Mouse (Mus musculus) limb, embryonic 11.5 days (tissue): ENCODE data around the gene Gpr4. TPM values are rescaled to one million over a fixed set of nuclear protein-coding genes. Genes with fewer than 3 reads are reported as not detected.

Source experiments
- ATAC-seq: fragments of 200-750 bp; cut with Nextera tagmentation; 2 replicates; pipeline ENCODE4 v1.8.0; 2017; ENCODE audit warnings: low read depth; ENCODE audit not compliant: insufficient number of reproducible peaks, low FRiP score, low TSS enrichment
- DNase-seq: peaks from one replicate; pipeline ENCODE4 v3.0.0-alpha.2; 2015; ENCODE audit warnings: low spot score
- H3K27ac ChIP-seq: fragments of 300-500 bp; sonication (generic); replicated peaks from 2 replicates; pipeline ENCODE4 v1.5.1; 2014; ENCODE audit warnings: low read depth, mild to moderate bottlenecking, low read length
- H3K27me3 ChIP-seq: fragments of 300-500 bp; sonication (generic); 2 replicates; pipeline ENCODE4 v1.6.1; 2014; ENCODE audit warnings: mild to moderate bottlenecking, low read length, mixed read lengths; ENCODE audit not compliant: control insufficient read depth, insufficient read depth
- H3K36me3 ChIP-seq: fragments of 300-500 bp; sonication (generic); 2 replicates; pipeline ENCODE4 v1.6.1; 2014; ENCODE audit warnings: mild to moderate bottlenecking, low read length, moderate library complexity, mixed read lengths; ENCODE audit not compliant: control insufficient read depth, insufficient read depth
- H3K4me1 ChIP-seq: fragments of 300-500 bp; sonication (generic); 2 replicates; pipeline ENCODE4 v1.6.1; 2014; ENCODE audit warnings: low read length, mixed read lengths; ENCODE audit not compliant: control insufficient read depth, insufficient read depth
- H3K4me2 ChIP-seq: fragments of 300-500 bp; sonication (generic); 2 replicates; pipeline ENCODE4 v1.6.1; 2014; ENCODE audit warnings: low read depth, mild to moderate bottlenecking, moderate library complexity; ENCODE audit not compliant: severe bottlenecking
- H3K4me3 ChIP-seq: fragments of 300-500 bp; sonication (generic); 2 replicates; pipeline ENCODE4 v1.5.1; 2014; ENCODE audit warnings: low read depth, low read length
- H3K9ac ChIP-seq: fragments of 300-500 bp; sonication (generic); 2 replicates; pipeline ENCODE4 v1.6.1; 2014; ENCODE audit warnings: mild to moderate bottlenecking, low read length
- H3K9me3 ChIP-seq: fragments of 300-500 bp; sonication (generic); 2 replicates; pipeline ENCODE4 v1.6.1; 2016; ENCODE audit warnings: low read length; ENCODE audit not compliant: control insufficient read depth
- WGBS: fragments of 180-500 bp; shearing (Covaris S2); extraction: QIAGEN DNeasy Blood & Tissue Kit; methylation state at CpG from one replicate; pipeline ENCODE4 v1.1.7; 2014; 5-methylcytosine and 5-hydroxymethylcytosine counted together
- polyA plus RNA-seq: library from polyadenylated mRNA; unstranded; fragments of >200 nt; fragmentation: Nextera tagmentation; extraction: Ambion mirVana; gene quantifications from 2 replicates; pipeline ENCODE4 v1.2.1, GENCODE M21; 2014

Gene Gpr4
- polyA plus RNA-seq = 8.7 and 10.5 TPM in 2 replicates

- Histone ChIP-seq H3K4me1 (peaks cover 31% of the 10 kb centered on the region), H3K4me3 (peak within 1 kb of the TSS; percentile 51), H3K4me2 (peak within 1 kb of the TSS; percentile 66), H3K9me3 (no peaks in the 10 kb centered on the region), H3K36me3 (no peaks in the 10 kb centered on the region; the same call in 1 of the 2 replicates), H3K9ac (peak within 1 kb of the TSS; percentile 58; the same call in 1 of the 2 replicates), H3K27me3 (no peaks in the 10 kb centered on the region), H3K27ac (0 out of 2 replicates have a peak within 1 kb of the TSS, but pooled peaks have one; percentile 8)
- ATAC-seq (peak; percentile 75), DNase-seq (peak; percentile 77)
- WGBS = 3% methylated on average over 20 of the region's 30 CpGs
Observed at GRCm38 (mm10) chr7:19211996-19212755, at the start of gene Gpr4. Gene Gpr4, plus strand, starts transcription at chr7:19212538.

GRCm38 (mm10) chr7:19162928-19163327 is 49.4 kb upstream of the Gpr4 start:
- no peaks in the 10 kb centered on the region; the same call in 1 of the 2 replicates for H3K9me3 ChIP-seq
- 78% methylated on average over 7 of the region's 7 CpGs for whole genome bisulfite sequencing
- H3K27ac ChIP-seq = no peak overlapping the region
- no peak overlapping the region for H3K9ac ChIP-seq
- peaks cover 34% of the 10 kb centered on the region for H3K27me3 ChIP-seq
- ATAC-seq = no peak
- peaks cover 5% of the 10 kb centered on the region for H3K4me1 ChIP-seq
- no peak overlapping the region for H3K4me2 ChIP-seq
- no peaks in the 10 kb centered on the region for H3K36me3 ChIP-seq
- DNase-seq = no peak
- H3K4me3 ChIP-seq = no peak overlapping the region

GRCm38 (mm10) chr7:19163752-19164151 is 48.6 kb upstream of the Gpr4 start:
- Histone ChIP-seq H3K27me3 (peaks cover 31% of the 10 kb centered on the region), H3K9ac (no peak overlapping the region), H3K4me1 (peaks cover 5% of the 10 kb centered on the region), H3K36me3 (no peaks in the 10 kb centered on the region), H3K4me3 (no peak overlapping the region), H3K9me3 (no peaks in the 10 kb centered on the region; the same call in 1 of the 2 replicates), H3K27ac (no peak overlapping the region), H3K4me2 (peak overlapping the region; percentile 1; the same call in 1 of the 2 replicates)
- ATAC-seq (0 out of 2 replicates have a peak, but pooled peaks have one; percentile 6), DNase-seq (no peak)
- WGBS = 23% methylated on average over 12 of the region's 12 CpGs

GRCm38 (mm10) chr7:19164189-19164588 is 48.1 kb upstream of the Gpr4 start:
- no peaks in the 10 kb centered on the region; the same call in 1 of the 2 replicates for H3K9me3 ChIP-seq
- DNase-seq (peak; percentile 70), ATAC-seq (peak; percentile 69)
- H3K4me3 ChIP-seq = no peak overlapping the region
- H3K36me3 ChIP-seq = no peaks in the 10 kb centered on the region
- H3K4me1 ChIP-seq = peaks cover 5% of the 10 kb centered on the region
- no peak overlapping the region for H3K9ac ChIP-seq
- H3K27me3 ChIP-seq = peaks cover 28% of the 10 kb centered on the region
- WGBS = under 1% methylated on average over 6 of the region's 6 CpGs
- peak overlapping the region; percentile 1; the same call in 1 of the 2 replicates for H3K4me2 ChIP-seq
- H3K27ac ChIP-seq = no peak overlapping the region

- H3K27ac ChIP-seq = no peak overlapping the region
- H3K36me3 ChIP-seq = no peaks in the 10 kb centered on the region
- no peaks in the 10 kb centered on the region; the same call in 1 of the 2 replicates for H3K9me3 ChIP-seq
- H3K4me1 ChIP-seq = peaks cover 5% of the 10 kb centered on the region
- DNase-seq (peak; percentile 46), ATAC-seq (no peak)
- H3K4me2 ChIP-seq = peak overlapping the region; percentile 1; the same call in 1 of the 2 replicates
- H3K9ac ChIP-seq = no peak overlapping the region
- H3K27me3 ChIP-seq = peaks cover 20% of the 10 kb centered on the region
- 1% methylated on average over 13 of the region's 13 CpGs for WGBS
- H3K4me3 ChIP-seq = no peak overlapping the region
Observed at GRCm38 (mm10) chr7:19164978-19165377, 47.4 kb upstream of the Gpr4 start.

GRCm38 (mm10) chr7:19165656-19166423 is 46.5 kb upstream of the Gpr4 start, which contains the start of gene Gipr:
Gene Gipr, minus strand, starts transcription at chr7:19166127.
- Histone ChIP-seq H3K27ac (no peak within 1 kb of the TSS), H3K9ac (no peak within 1 kb of the TSS), H3K9me3 (no peaks in the 10 kb centered on the region; the same call in 1 of the 2 replicates), H3K4me1 (peaks cover 5% of the 10 kb centered on the region), H3K4me2 (0 out of 2 replicates have a peak within 1 kb of the TSS, but pooled peaks have one; percentile 1), H3K27me3 (peaks cover 15% of the 10 kb centered on the region; the same call in 1 of the 2 replicates), H3K4me3 (no peak within 1 kb of the TSS), H3K36me3 (no peaks in the 10 kb centered on the region)
- 10% methylated on average over 14 of the region's 14 CpGs for WGBS
- ATAC-seq (no peak), DNase-seq (no peak)

- Histone ChIP-seq H3K27ac (no peak overlapping the region), H3K4me2 (no peak overlapping the region), H3K4me3 (no peak overlapping the region), H3K4me1 (peaks cover 5% of the 10 kb centered on the region), H3K9me3 (no peaks in the 10 kb centered on the region; the same call in 1 of the 2 replicates), H3K36me3 (no peaks in the 10 kb centered on the region), H3K9ac (no peak overlapping the region), H3K27me3 (peaks cover 15% of the 10 kb centered on the region; the same call in 1 of the 2 replicates)
- ATAC-seq (no peak), DNase-seq (no peak)
- 81% methylated on average over 3 of the region's 3 CpGs for WGBS
Observed at GRCm38 (mm10) chr7:19166990-19167389, 45.3 kb upstream of the Gpr4 start.

- 64% methylated on average over 10 of the region's 10 CpGs for WGBS
- H3K27me3 ChIP-seq = peaks cover 8% of the 10 kb centered on the region; the same call in 1 of the 2 replicates
Observed at GRCm38 (mm10) chr7:19169506-19169905, 42.8 kb upstream of the Gpr4 start.

More at GRCm38 (mm10) chr7:19169506-19169905, 42.8 kb upstream of the Gpr4 start:
- Histone ChIP-seq H3K9ac (no peak overlapping the region), H3K9me3 (no peaks in the 10 kb centered on the region; the same call in 1 of the 2 replicates), H3K4me3 (no peak overlapping the region), H3K4me1 (peaks cover 2% of the 10 kb centered on the region; the same call in 1 of the 2 replicates), H3K36me3 (no peaks in the 10 kb centered on the region), H3K27ac (no peak overlapping the region), H3K4me2 (no peak overlapping the region)
- no peak for ATAC-seq
- no peak for DNase-seq
